Mouse (Mus musculus) monocyte, adult 59 days (primary cell): ENCODE data around the gene Unc119b. TPM values are rescaled to one million over a fixed set of nuclear protein-coding genes. Genes with fewer than 3 reads are reported as not detected.

Experiments used
- total RNA-seq, 2 experiments: library from RNA; stranded (reverse); gene quantifications; one replicate each; pipeline ENCODE4 v1.2.4; 2023

The Unc119b gene
- total RNA-seq = 10 to 100 TPM; 23.3 to 24.0 TPM

GRCm38 (mm10) chr5:115134234-115135165 is at the start of gene Unc119b:
Unc119b (minus strand) TSS chr5:115134975.

GRCm38 (mm10) chr5:115158040-115158983 is 23.5 kb upstream of the Unc119b start, which contains the start of gene Mlec:
Mlec (minus strand) TSS chr5:115158179.

GRCm38 (mm10) chr5:115118961-115119570 is 15.7 kb downstream of the Unc119b start, which contains the start of gene Acads:
Acads (minus strand) TSS chr5:115119346.

GRCm38 (mm10) chr5:115098195-115098594 is 36.6 kb downstream of the Unc119b start, which contains the start of gene Gm10401:
Gm10401 (minus strand) TSS chr5:115098295.

Other genes starting within 250 kb of the Unc119b start
- 10 to 100 TPM; 39.8 to 50.6 TPM for gene Oasl2, start 238.0 kb downstream of the Unc119b start, total RNA-seq
- gene Oasl1, start 211.7 kb downstream of the Unc119b start, total RNA-seq = 10 to 100 TPM; 12.9 to 15.3 TPM
- 10 to 100 TPM; 16.4 to 20.3 TPM for gene 2210016L21Rik, start 192.8 kb downstream of the Unc119b start, total RNA-seq
- gene Hnf1a, start 163.9 kb downstream of the Unc119b start, total RNA-seq = not detected
- gene Sppl3, start 123.8 kb downstream of the Unc119b start, total RNA-seq = 10 to 100 TPM; 64.1 to 64.7 TPM
- not detected for gene Gm10401, start 36.7 kb downstream of the Unc119b start, total RNA-seq
- 10 to 100 TPM; 27.5 to 31.8 TPM for gene Acads, start 15.6 kb downstream of the Unc119b start, total RNA-seq
- gene Mlec, start 23.2 kb upstream of the Unc119b start, total RNA-seq = 10 to 100 TPM; 63.5 to 67.1 TPM
- gene Cabp1, start 59.4 kb upstream of the Unc119b start, total RNA-seq = not detected
- gene Pop5, start 100.9 kb upstream of the Unc119b start, total RNA-seq = 10 to 100 TPM; 26.9 to 31.7 TPM
- 100 to 1,000 TPM; 150 to 169 TPM for gene Rnf10, start 137.9 kb upstream of the Unc119b start, total RNA-seq
- gene Coq5, start 144.7 kb upstream of the Unc119b start, total RNA-seq = 10 to 100 TPM; 17.6 to 19.3 TPM
- gene Dynll1, start 166.0 kb upstream of the Unc119b start, total RNA-seq = 100 to 1,000 TPM; 216 to 251 TPM
- gene Srsf9, start 192.2 kb upstream of the Unc119b start, total RNA-seq = 10 to 100 TPM; 68.7 to 79.8 TPM
- gene Gatc, start 206.2 kb upstream of the Unc119b start, total RNA-seq = 10 to 100 TPM; 19.0 to 20.6 TPM
- 10 to 100 TPM; 25.1 to 28.6 TPM for gene Triap1, start 206.2 kb upstream of the Unc119b start, total RNA-seq
- 100 to 1,000 TPM; 246 to 260 TPM for gene Cox6a1, start 214.0 kb upstream of the Unc119b start, total RNA-seq